Mouse (Mus musculus) embryonic facial prominence, embryonic 11.5 days (tissue): ENCODE measurements around the gene Mical1. TPM values are rescaled to one million over a fixed set of nuclear protein-coding genes. Genes with fewer than 3 reads are reported as not detected.

Experiments
- ATAC-seq: fragments of 200-750 bp; cut with Nextera tagmentation; replicated peaks from 2 replicates; pipeline ENCODE4 v1.8.0; 2017; ENCODE audit warnings: low read depth; ENCODE audit not compliant: insufficient number of reproducible peaks, low FRiP score, low TSS enrichment
- DNase-seq: peaks from one replicate; pipeline ENCODE4 v3.0.0-alpha.2; 2015; ENCODE audit warnings: low spot score
- H3K27ac ChIP-seq: fragments of 300-500 bp; sonication (generic); replicated peaks from 2 replicates; pipeline ENCODE4 v1.5.1; 2014; ENCODE audit warnings: mild to moderate bottlenecking, low read depth, low read length, control low read depth
- H3K27me3 ChIP-seq: fragments of 300-500 bp; sonication (generic); 2 replicates; pipeline ENCODE4 v1.6.1; 2014; ENCODE audit warnings: mild to moderate bottlenecking, low read length, moderate library complexity, mixed read lengths; ENCODE audit not compliant: control insufficient read depth, insufficient read depth
- H3K36me3 ChIP-seq: fragments of 300-500 bp; sonication (generic); replicated peaks from 2 replicates; pipeline ENCODE4 v1.6.1; 2014; ENCODE audit warnings: low read depth, mild to moderate bottlenecking, low read length, moderate library complexity, mixed read lengths; ENCODE audit not compliant: control insufficient read depth, insufficient read depth
- H3K4me1 ChIP-seq: fragments of 300-500 bp; sonication (generic); 2 replicates; pipeline ENCODE4 v1.6.1; 2014; ENCODE audit warnings: low read length, mixed read lengths; ENCODE audit not compliant: control insufficient read depth, insufficient read depth
- H3K4me2 ChIP-seq: fragments of 300-500 bp; sonication (generic); 2 replicates; pipeline ENCODE4 v1.6.1; 2014; ENCODE audit warnings: low read depth, mild to moderate bottlenecking, control low read depth, low read length, moderate library complexity
- H3K4me3 ChIP-seq: fragments of 300-500 bp; sonication (generic); 2 replicates; pipeline ENCODE4 v1.5.1; 2014; ENCODE audit warnings: low read depth, low read length, control low read depth
- H3K9ac ChIP-seq: fragments of 300-500 bp; sonication (generic); replicated peaks from 2 replicates; pipeline ENCODE4 v1.6.1; 2014; ENCODE audit warnings: mild to moderate bottlenecking, control low read depth, low read length
- H3K9me3 ChIP-seq: fragments of 300-500 bp; sonication (generic); replicated peaks from 2 replicates; pipeline ENCODE4 v1.6.1; 2016; ENCODE audit warnings: mild to moderate bottlenecking, low read length, inconsistent platforms, mixed read lengths; ENCODE audit not compliant: control insufficient read depth
- WGBS: fragments of 180-500 bp; shearing (Covaris S2); extraction: QIAGEN DNeasy Blood & Tissue Kit; methylation state at CpG from one replicate; pipeline ENCODE4 v1.1.7; 2014; 5-methylcytosine and 5-hydroxymethylcytosine counted together
- polyA plus RNA-seq: library from polyadenylated mRNA; unstranded; fragments of >200 nt; fragmentation: Nextera tagmentation; extraction: Ambion mirVana; gene quantifications from 2 replicates; pipeline ENCODE4 v1.2.1, GENCODE M21; 2014

The Mical1 gene
- polyA plus RNA-seq, 1 experiment from 2014 or later: 29.2 TPM

DNA sequence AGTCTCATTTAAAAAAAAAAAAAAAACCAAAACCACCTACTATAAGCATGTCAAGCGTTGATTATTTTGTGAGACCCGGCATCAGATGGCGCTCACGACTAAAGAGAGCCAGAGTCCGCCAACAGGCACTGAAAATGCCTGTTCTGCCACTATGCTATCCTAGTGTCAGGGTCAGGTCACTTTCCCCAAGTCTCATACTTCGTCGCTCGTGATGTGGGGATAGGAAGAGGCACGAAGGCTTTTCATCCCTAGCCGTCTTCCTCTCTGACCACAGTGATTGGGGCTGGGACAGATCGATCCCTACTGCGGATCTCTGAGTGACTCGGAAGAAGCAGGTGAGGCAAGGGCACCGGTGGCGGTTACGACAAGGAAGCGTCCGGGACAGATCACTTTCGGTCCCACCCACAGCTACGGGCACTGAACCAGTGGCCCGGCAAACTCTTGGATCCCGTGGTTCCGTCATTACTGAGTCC is 42.4 kb downstream of the Mical1 start:
- peak overlapping the region; percentile 92 for H3K27ac ChIP-seq
- H3K9ac ChIP-seq: peak overlapping the region; percentile 92
- peak overlapping the region; percentile 95 for H3K4me3 ChIP-seq
- peak overlapping the region; percentile 64 for H3K4me2 ChIP-seq
- DNase-seq: peak; percentile 78
- WGBS: under 1% methylated on average over 23 of the region's 23 CpGs
- no peaks in the 10 kb centered on the region for H3K9me3 ChIP-seq
- no peaks in the 10 kb centered on the region for H3K27me3 ChIP-seq
- H3K4me1 ChIP-seq: no peaks in the 10 kb centered on the region; the same call in 1 of the 2 replicates
- peak; percentile 73 for ATAC-seq
- H3K36me3 ChIP-seq: no peaks in the 10 kb centered on the region

DNA sequence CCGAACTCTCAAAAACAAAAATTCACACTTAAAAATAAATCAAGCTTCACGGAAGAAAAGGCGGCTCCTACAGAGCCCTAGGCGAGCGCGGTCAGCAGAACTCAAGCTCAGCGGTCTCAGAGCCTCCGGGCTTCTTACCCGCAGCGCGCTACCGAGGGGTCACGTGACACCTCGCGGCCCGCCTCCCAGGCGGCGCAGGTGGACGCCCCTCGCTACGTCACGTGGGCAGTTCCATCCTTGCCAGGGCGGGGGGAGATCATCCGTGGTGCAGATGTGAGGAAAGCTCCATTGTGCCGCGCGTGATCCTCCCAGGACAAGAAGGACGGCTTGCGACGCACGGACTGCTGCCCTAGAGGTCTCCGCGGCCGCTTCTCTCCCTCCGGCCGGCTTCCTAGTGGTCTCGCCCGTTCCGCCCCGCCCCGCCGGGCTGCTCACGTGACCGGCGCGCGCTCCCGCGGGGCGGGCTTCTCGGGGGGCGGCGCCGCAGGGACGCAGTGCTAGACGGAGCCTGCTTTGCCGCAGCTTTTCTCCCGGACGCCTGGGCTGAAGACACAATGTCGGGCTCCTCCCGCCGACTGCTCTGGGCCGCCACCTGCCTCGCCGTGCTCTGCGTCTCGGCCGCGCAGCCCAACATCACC is 43.0 kb downstream of the Mical1 start, which contains the start of gene Cd164:
TSS of gene Cd164 (plus strand) at position 434 of the 638 bp plus-strand sequence.
- ATAC-seq (peak; percentile 95), DNase-seq (peak; percentile 95)
- Histone ChIP-seq H3K4me2 (peak within 1 kb of the TSS; percentile 64), H3K9me3 (no peaks in the 10 kb centered on the region), H3K4me1 (no peaks in the 10 kb centered on the region; the same call in 1 of the 2 replicates), H3K4me3 (peak within 1 kb of the TSS; percentile 95), H3K27me3 (no peaks in the 10 kb centered on the region), H3K36me3 (no peaks in the 10 kb centered on the region), H3K27ac (peak within 1 kb of the TSS; percentile 92), H3K9ac (peak within 1 kb of the TSS; percentile 92)
- WGBS: under 1% methylated on average over 67 of the region's 69 CpGs

DNA sequence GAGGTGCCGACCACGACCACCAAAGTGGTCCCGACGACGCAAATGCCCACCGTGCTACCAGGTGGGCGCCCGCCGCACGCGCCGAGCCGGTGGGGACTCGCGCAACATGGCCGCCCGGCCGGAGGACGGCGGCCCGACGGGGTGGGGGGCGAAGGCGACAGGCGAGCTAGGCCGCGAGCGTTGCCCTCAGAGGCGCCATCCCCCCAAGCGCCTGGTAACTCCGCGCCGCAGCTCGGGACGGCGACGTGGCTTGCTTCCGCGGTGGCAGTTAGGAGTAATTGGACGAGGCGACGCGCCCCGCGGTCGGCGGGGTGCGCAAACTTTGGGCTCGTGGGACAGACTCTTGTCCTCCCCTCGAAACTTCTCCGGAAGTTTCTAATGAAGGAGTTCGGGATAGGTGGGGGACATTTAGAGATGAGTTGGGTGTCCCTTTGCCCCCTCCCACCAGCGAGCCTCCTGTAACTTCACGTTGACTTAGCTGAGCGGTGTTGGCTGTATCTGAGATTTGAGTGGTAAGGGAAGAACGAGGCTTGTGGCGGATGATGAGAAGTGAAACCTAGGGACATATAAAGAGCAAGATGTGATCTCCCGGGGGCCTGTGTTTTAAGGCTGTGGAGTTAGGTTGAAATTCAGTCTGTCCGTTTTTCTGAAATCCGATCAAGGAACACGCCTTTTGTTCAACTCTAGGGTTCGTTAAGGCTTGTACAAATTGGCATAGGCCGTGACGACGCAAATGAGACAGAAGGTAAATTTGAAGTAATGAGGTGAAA is 43.7 kb downstream of the Mical1 start:
- H3K4me2 ChIP-seq: peak overlapping the region; percentile 64
- H3K27ac ChIP-seq: peak overlapping the region; percentile 92
- ATAC-seq (peak; percentile 41), DNase-seq (peak; percentile 54)
- peak overlapping the region; percentile 92 for H3K9ac ChIP-seq
- H3K4me3 ChIP-seq: peak overlapping the region; percentile 95
- no peaks in the 10 kb centered on the region; the same call in 1 of the 2 replicates for H3K4me1 ChIP-seq
- H3K36me3 ChIP-seq: no peaks in the 10 kb centered on the region
- no peaks in the 10 kb centered on the region for H3K27me3 ChIP-seq
- no peaks in the 10 kb centered on the region for H3K9me3 ChIP-seq
- under 1% methylated on average over 65 of the region's 65 CpGs for WGBS

DNA sequence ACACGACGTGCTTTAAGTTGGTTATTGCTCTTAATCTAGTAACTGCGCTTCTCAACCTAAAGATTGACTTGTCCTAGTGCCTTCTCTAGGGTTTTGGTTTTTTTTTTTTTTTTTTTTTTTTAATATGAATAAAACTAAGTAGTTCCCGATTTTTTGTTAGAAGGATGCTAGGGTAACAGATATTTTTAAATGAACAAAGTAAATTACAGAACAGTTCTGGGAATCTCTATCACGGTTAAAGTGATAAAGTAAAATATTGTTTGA is 44.2 kb downstream of the Mical1 start:
- no peaks in the 10 kb centered on the region for H3K27me3 ChIP-seq
- DNase-seq (no peak), ATAC-seq (no peak)
- peak overlapping the region; percentile 65 for H3K4me2 ChIP-seq
- H3K36me3 ChIP-seq: no peaks in the 10 kb centered on the region
- WGBS: 9% methylated on average over 5 of the region's 5 CpGs
- H3K4me3 ChIP-seq: peak overlapping the region; percentile 95
- no peak overlapping the region for H3K27ac ChIP-seq
- peak overlapping the region; percentile 92 for H3K9ac ChIP-seq
- no peaks in the 10 kb centered on the region for H3K9me3 ChIP-seq
- H3K4me1 ChIP-seq: no peaks in the 10 kb centered on the region; the same call in 1 of the 2 replicates

DNA sequence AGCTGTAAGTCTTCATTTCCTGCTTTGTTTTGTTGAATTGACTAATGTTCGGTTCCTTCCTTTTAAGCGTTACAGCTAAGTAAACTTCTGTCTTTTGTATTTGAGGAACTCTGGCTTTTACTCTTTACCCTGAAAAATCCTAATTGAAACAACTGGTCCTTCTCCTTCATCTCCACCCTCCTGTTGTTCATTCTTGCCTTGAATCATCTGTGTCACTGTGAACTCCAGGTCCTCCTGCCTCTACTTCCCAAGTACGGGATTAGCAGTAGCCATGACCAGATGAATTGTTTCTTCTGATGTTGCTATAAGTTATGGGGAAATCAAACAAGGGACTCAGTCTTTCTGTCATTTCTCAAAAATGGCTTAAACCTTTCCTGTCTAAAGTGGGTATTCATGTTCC is 47.3 kb downstream of the Mical1 start:
- H3K36me3 ChIP-seq: no peaks in the 10 kb centered on the region

DNA sequence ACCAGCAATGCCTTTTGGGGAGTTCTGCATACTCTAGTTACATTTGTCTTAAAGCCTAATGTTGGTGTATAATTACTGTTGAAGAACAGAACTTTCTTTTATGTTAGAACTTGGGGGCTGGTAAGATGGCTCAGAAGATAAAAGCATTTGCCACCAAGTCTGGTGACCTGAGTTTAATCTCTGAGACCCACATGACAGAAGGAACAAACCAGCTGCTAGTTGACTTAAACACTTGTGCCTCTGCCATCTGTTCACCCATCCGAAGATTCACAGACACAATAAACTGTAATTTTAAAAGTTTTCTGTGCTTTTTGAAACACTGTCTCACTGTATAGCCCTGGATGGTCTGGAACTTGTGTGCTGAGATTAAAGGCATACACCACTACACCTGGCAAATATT is 49.6 kb downstream of the Mical1 start:
- H3K9ac ChIP-seq: no peak overlapping the region
- ATAC-seq (no peak), DNase-seq (no peak)
- H3K36me3 ChIP-seq: no peaks in the 10 kb centered on the region
- H3K9me3 ChIP-seq: no peaks in the 10 kb centered on the region
- no peak overlapping the region for H3K27ac ChIP-seq
- H3K4me3 ChIP-seq: no peak overlapping the region
- H3K27me3 ChIP-seq: no peaks in the 10 kb centered on the region
- no peak overlapping the region for H3K4me2 ChIP-seq
- WGBS: 73% methylated on average over 1 of the region's 1 CpGs
- H3K4me1 ChIP-seq: no peaks in the 10 kb centered on the region; the same call in 1 of the 2 replicates

More for the DNA sequence above, 47.3 kb downstream of the Mical1 start:
- WGBS: 69% methylated on average over 3 of the region's 3 CpGs
- no peak overlapping the region for H3K9ac ChIP-seq
- no peak overlapping the region for H3K4me3 ChIP-seq
- no peak for DNase-seq
- no peaks in the 10 kb centered on the region for H3K9me3 ChIP-seq
- no peaks in the 10 kb centered on the region for H3K27me3 ChIP-seq
- no peak for ATAC-seq
- no peak overlapping the region for H3K27ac ChIP-seq
- H3K4me2 ChIP-seq: no peak overlapping the region
- H3K4me1 ChIP-seq: no peaks in the 10 kb centered on the region; the same call in 1 of the 2 replicates

DNA sequence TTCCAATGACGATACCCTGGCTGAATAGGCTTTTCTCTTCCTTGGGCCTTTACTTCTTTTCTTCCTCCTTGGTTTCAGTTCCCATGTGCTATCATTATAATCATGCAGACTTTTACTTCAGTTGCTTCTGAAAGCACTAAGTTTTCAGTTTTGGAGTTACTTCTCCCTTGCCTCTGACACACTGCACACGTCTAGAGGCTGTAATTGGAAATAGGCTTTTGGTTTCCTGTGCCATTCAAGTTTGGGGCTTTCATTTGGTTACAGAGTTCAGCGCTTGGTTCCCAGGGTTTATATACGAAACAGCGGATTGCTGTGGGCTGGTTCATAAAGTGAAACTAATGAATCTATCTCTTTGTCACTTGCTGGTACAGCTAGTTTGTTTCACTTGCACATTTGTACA is 53.9 kb downstream of the Mical1 start:
- DNase-seq: no peak
- WGBS: 90% methylated on average over 5 of the region's 5 CpGs
- no peaks in the 10 kb centered on the region for H3K36me3 ChIP-seq
- H3K9ac ChIP-seq: no peak overlapping the region
- no peak overlapping the region for H3K27ac ChIP-seq
- no peaks in the 10 kb centered on the region for H3K27me3 ChIP-seq
- no peaks in the 10 kb centered on the region; the same call in 1 of the 2 replicates for H3K9me3 ChIP-seq
- H3K4me1 ChIP-seq: no peaks in the 10 kb centered on the region
- H3K4me3 ChIP-seq: no peak overlapping the region
- ATAC-seq: no peak
- no peak overlapping the region for H3K4me2 ChIP-seq

DNA sequence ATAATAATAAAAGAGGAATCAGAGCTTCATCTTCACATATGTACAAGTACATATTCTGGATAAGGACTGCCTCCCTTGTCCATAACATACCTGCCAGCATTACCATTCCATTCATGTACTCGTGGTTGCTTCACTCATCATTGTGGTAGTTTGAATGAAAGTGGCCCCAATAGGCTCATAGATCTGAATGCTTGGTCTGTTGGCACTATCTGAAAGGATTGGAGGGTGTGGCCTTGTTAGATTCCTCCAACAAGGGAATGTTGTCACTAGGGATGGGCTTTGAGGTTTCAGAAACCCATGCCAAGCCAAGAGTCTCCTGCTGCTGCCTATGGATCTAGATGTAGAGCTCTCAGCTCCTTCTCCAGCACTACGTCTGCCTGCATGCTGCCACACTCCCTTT is 59.9 kb downstream of the Mical1 start:
- H3K4me2 ChIP-seq: no peak overlapping the region
- no peaks in the 10 kb centered on the region; the same call in 1 of the 2 replicates for H3K9me3 ChIP-seq
- no peak for ATAC-seq
- 98% methylated on average over 2 of the region's 2 CpGs for WGBS
- H3K27me3 ChIP-seq: no peaks in the 10 kb centered on the region
- no peak overlapping the region for H3K27ac ChIP-seq
- no peaks in the 10 kb centered on the region for H3K4me1 ChIP-seq
- H3K36me3 ChIP-seq: no peaks in the 10 kb centered on the region; the same call in 1 of the 2 replicates
- H3K4me3 ChIP-seq: no peak overlapping the region
- no peak for DNase-seq
- H3K9ac ChIP-seq: no peak overlapping the region
